Mouse (Mus musculus): ENCODE results near the gene Thada.

GRCm38 (mm10) chr17:84197912-84198344, 268.1 kb downstream of the Thada start:
- no peak for TF ChIP-seq CTCF (conservative IDR thresholded peaks at IDR 0.05; ENCODE audit: insufficient read depth, insufficient read length, low read depth, low read length)
- no peak for TF ChIP-seq POLR2A (IDR thresholded peaks at IDR 0.05; ENCODE audit: low read depth, low read length)
